Mouse (Mus musculus) E14TG2a.4 (cell line): ENCODE measurements at regions not wholly inside any gene's neighbourhood (a gene's known extent, or its start where the extent isn't known, plus 50 kb on each side); places are given as distances from the start of the nearest gene placed in this dataset.
"Not testable (repeated sequence)": the region's sequence is repeated elsewhere in the genome, so short reads cannot be mapped to it uniquely, and the experiment has no call there.

Experiments used
- H3K27me3 ChIP-seq: 2 replicates; pipeline ENCODE4 v1.6.1; 2014; ENCODE audit warnings: low read length, control low read depth; ENCODE audit not compliant: insufficient read depth
- H3K36me3 ChIP-seq: 2 replicates; pipeline ENCODE4 v1.6.1; 2014; ENCODE audit warnings: low read length, control low read depth; ENCODE audit not compliant: insufficient read depth
- H3K4me1 ChIP-seq: replicated peaks from 2 replicates; pipeline ENCODE4 v1.6.1; 2014; ENCODE audit warnings: low read depth, low read length, control low read depth
- H3K4me3 ChIP-seq: replicated peaks from 2 replicates; pipeline ENCODE4 v1.5.1; 2014; ENCODE audit warnings: mild to moderate bottlenecking, low read length
- H3K9me3 ChIP-seq: 2 replicates; pipeline ENCODE4 v1.6.1; 2014; ENCODE audit warnings: low read length, control low read depth
- CTCF ChIP-seq: conservative IDR thresholded peaks from 2 replicates; pipeline ENCODE4 v1.5.1; 2014; ENCODE audit warnings: low read length
- NANOG ChIP-seq: IDR thresholded peaks from 2 replicates; pipeline ENCODE4 v1.6.1; 2014; ENCODE audit warnings: borderline replicate concordance, low read length, mixed read lengths
- POU5F1 ChIP-seq: IDR thresholded peaks from 2 replicates; pipeline ENCODE4 v1.6.1; 2014; ENCODE audit warnings: low read length, borderline replicate concordance

DNA sequence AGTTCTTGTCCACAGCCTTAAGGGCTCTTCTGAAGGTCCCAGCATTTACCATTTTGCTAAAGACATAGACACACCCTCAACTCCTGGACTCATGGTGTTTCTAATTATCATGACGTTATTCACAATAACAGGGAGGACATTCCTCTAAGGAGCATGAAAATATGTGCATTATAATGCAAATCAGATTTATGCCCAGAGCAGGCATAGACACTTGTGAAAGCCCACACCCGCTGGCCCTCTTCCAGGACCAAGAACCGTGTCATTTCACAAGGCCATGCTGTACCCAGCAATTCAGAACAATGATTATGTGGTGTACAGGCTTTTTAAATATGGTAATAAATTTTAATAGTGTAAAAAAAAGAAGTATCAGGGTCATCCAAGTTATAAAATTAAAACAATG is 1040.4 kb downstream of the Poteg start:
- peaks cover 6% of the 10 kb centered on the region for H3K4me1 ChIP-seq
- TF ChIP-seq NANOG (no peak), CTCF (no peak), POU5F1 (no peak)
- H3K4me3 ChIP-seq: no peak overlapping the region
- no peaks in the 10 kb centered on the region for H3K9me3 ChIP-seq
- no peaks in the 10 kb centered on the region for H3K36me3 ChIP-seq
- H3K27me3 ChIP-seq: no peaks in the 10 kb centered on the region

GRCm38 (mm10) chr8:28503488-28504319 is 1056.2 kb downstream of the Poteg start:
- no peaks in the 10 kb centered on the region for H3K9me3 ChIP-seq

DNA sequence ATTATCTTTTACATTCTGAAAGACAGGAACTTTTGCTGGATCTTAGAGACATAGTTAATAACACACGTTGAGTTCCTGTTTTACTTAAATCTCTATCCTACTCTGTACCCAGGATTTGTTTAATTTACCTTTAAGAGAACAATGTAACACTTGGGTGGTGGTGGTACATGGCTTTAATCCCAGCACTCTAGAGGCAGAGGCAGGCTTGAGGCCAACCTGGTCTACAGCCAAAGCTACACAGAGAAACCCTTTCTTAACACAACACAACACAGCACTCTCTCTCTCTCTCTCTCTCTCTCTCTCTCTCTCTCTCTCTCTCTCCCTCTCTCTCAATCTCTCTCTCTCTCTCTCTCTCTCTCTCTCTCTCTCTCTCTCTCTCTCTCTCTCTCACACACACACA is 1076.0 kb downstream of the Poteg start:
- not testable (repeated sequence) for H3K36me3 ChIP-seq, H3K27me3 ChIP-seq, H3K9me3 ChIP-seq, H3K4me1 ChIP-seq, H3K4me3 ChIP-seq

More at GRCm38 (mm10) chr8:28503488-28504319, 1056.2 kb downstream of the Poteg start:
- no peaks in the 10 kb centered on the region for H3K27me3 ChIP-seq
- no peaks in the 10 kb centered on the region for H3K36me3 ChIP-seq
- no peak overlapping the region for H3K4me3 ChIP-seq
- H3K4me1 ChIP-seq: no peaks in the 10 kb centered on the region
- TF ChIP-seq CTCF (no peak), POU5F1 (no peak), NANOG (no peak)

GRCm38 (mm10) chr8:28547236-28547635 is 1099.8 kb downstream of the Poteg start:
- no peaks in the 10 kb centered on the region for H3K4me1 ChIP-seq
- peaks cover 23% of the 10 kb centered on the region for H3K9me3 ChIP-seq
- no peaks in the 10 kb centered on the region for H3K36me3 ChIP-seq
- no peak overlapping the region for H3K4me3 ChIP-seq
- TF ChIP-seq POU5F1 (no peak), NANOG (peak; percentile 33; the same call in 1 of the 2 replicates)
- H3K27me3 ChIP-seq: no peaks in the 10 kb centered on the region

GRCm38 (mm10) chr8:28559881-28560280 is 1112.4 kb downstream of the Poteg start:
- no peaks in the 10 kb centered on the region for H3K36me3 ChIP-seq
- no peaks in the 10 kb centered on the region for H3K27me3 ChIP-seq
- no peak overlapping the region for H3K4me3 ChIP-seq
- TF ChIP-seq NANOG: no peak
- TF ChIP-seq CTCF: no peak
- no peak for TF ChIP-seq POU5F1
- H3K4me1 ChIP-seq: no peaks in the 10 kb centered on the region
- H3K9me3 ChIP-seq: peaks cover 6% of the 10 kb centered on the region

DNA sequence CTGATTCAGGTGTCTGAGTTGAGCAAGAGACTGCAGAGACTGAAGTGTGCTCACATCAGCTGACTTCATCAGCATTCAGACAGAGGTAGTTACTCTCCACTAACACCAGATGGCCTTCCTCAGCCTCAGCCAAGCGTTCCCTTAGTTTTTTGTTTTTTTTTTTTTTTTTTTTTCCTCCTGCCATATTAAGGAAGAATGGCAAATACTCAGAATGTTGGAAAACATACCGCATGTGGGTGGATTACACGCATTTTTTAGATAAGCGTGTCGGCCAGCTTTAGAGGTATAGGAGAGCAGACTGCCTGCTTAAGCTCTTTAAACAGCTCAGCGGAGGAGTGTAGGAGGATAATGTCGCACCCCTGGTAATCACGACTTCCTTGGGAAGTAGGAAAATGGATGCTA is 1131.8 kb downstream of the Poteg start:
- Histone ChIP-seq H3K9me3 (no peaks in the 10 kb centered on the region), H3K27me3 (no peaks in the 10 kb centered on the region)

GRCm38 (mm10) chr8:28580821-28581220 is 1133.4 kb downstream of the Poteg start:
- no peaks in the 10 kb centered on the region for H3K36me3 ChIP-seq
- no peak for TF ChIP-seq CTCF
- no peaks in the 10 kb centered on the region for H3K9me3 ChIP-seq
- H3K27me3 ChIP-seq: no peaks in the 10 kb centered on the region
- no peaks in the 10 kb centered on the region for H3K4me1 ChIP-seq
- H3K4me3 ChIP-seq: no peak overlapping the region

More for the DNA sequence above, 1131.8 kb downstream of the Poteg start:
- Histone ChIP-seq H3K4me1 (no peaks in the 10 kb centered on the region), H3K4me3 (no peak overlapping the region), H3K36me3 (no peaks in the 10 kb centered on the region)
- TF ChIP-seq CTCF: peak; percentile 23
- TF ChIP-seq NANOG: no peak

- Histone ChIP-seq H3K36me3 (no peaks in the 10 kb centered on the region), H3K9me3 (peaks cover 6% of the 10 kb centered on the region; the same call in 1 of the 2 replicates), H3K27me3 (no peaks in the 10 kb centered on the region), H3K4me1 (no peaks in the 10 kb centered on the region), H3K4me3 (no peak overlapping the region)
- TF ChIP-seq NANOG (no peak), POU5F1 (no peak), CTCF (no peak)
Observed at GRCm38 (mm10) chr8:28589999-28590398, 1142.5 kb downstream of the Poteg start.

- peaks cover 1% of the 10 kb centered on the region; the same call in 1 of the 2 replicates for H3K4me1 ChIP-seq
- H3K27me3 ChIP-seq: no peaks in the 10 kb centered on the region
- H3K36me3 ChIP-seq: no peaks in the 10 kb centered on the region
- no peak overlapping the region for H3K4me3 ChIP-seq
- TF ChIP-seq POU5F1: no peak
- no peak for TF ChIP-seq NANOG
- no peak for TF ChIP-seq CTCF
- peaks cover 6% of the 10 kb centered on the region; the same call in 1 of the 2 replicates for H3K9me3 ChIP-seq
Observed at GRCm38 (mm10) chr8:28593238-28593637, 1145.8 kb downstream of the Poteg start.
